Mouse (Mus musculus): ENCODE data around the gene Lzts3. TPM values are rescaled to one million over a fixed set of nuclear protein-coding genes. Genes with fewer than 3 reads are reported as not detected.
A peak's percentile ranks its signal among the peaks of the same experiment; 100 is the strongest.
"Not testable (repeated sequence)": the region's sequence is repeated elsewhere in the genome, so short reads cannot be mapped to it uniquely, and the experiment has no call there.

Gene Lzts3
- polyA plus RNA-seq, 2 experiments = 1.4 to 14.6 TPM

- no peaks in the 10 kb centered on the region for H3K4me1 ChIP-seq (ENCODE audit: control insufficient read depth, insufficient read depth, low read length)
- DNase-seq (ENCODE audit: low spot score) = no peak
- peaks cover 65% of the 10 kb centered on the region for H3K36me3 ChIP-seq (ENCODE audit: control insufficient read depth, insufficient read depth, low read length)
- H3K9ac ChIP-seq (ENCODE audit: low read depth, low read length, severe bottlenecking) = no peak overlapping the region
- no peak for TF ChIP-seq POLR2A (IDR thresholded peaks at IDR 0.05; ENCODE audit: borderline replicate concordance, extremely low read depth, insufficient read depth, insufficient read length)
- H3K27ac ChIP-seq (replicated peaks; ENCODE audit: low read depth, low read length) = no peak overlapping the region
- no peak overlapping the region for H3K4me3 ChIP-seq (replicated peaks; ENCODE audit: low read length)
- H3K27me3 ChIP-seq (ENCODE audit: control insufficient read depth, insufficient read depth, low read length) = no peaks in the 10 kb centered on the region
- ATAC-seq (ENCODE audit: low FRiP score, low read depth) = no peak
- WGBS = 83% methylated on average over 2 of the region's 2 CpGs
- H3K9me3 ChIP-seq (ENCODE audit: control insufficient read depth, low read length) = no peaks in the 10 kb centered on the region
- H3K4me2 ChIP-seq (replicated peaks; ENCODE audit: low read depth, low read length, severe bottlenecking) = no peak overlapping the region
Observed at GRCm38 (mm10) chr2:130653303-130653702, 10.7 kb upstream of the Lzts3 start.

GRCm38 (mm10) chr2:130649028-130649427 is 6.4 kb upstream of the Lzts3 start:
- not testable (repeated sequence) for DNase-seq (ENCODE audit: low spot score); H3K9ac ChIP-seq (ENCODE audit: low read depth, low read length, severe bottlenecking); H3K27me3 ChIP-seq (ENCODE audit: control insufficient read depth, insufficient read depth, low read length); ATAC-seq (ENCODE audit: low FRiP score, low read depth); H3K4me2 ChIP-seq (replicated peaks; ENCODE audit: low read depth, low read length, severe bottlenecking); H3K4me3 ChIP-seq (replicated peaks; ENCODE audit: low read length); H3K4me1 ChIP-seq (ENCODE audit: control insufficient read depth, insufficient read depth, low read length); H3K27ac ChIP-seq (replicated peaks; ENCODE audit: low read depth, low read length); H3K9me3 ChIP-seq (ENCODE audit: control insufficient read depth, low read length)
- 81% methylated on average over 6 of the region's 6 CpGs for WGBS
- peaks cover 24% of the 10 kb centered on the region for H3K36me3 ChIP-seq (ENCODE audit: control insufficient read depth, insufficient read depth, low read length)

- Histone ChIP-seq H3K36me3 (ENCODE audit: control insufficient read depth, insufficient read depth, low read length) (peaks cover 2% of the 10 kb centered on the region; the same call in 1 of the 2 replicates), H3K27ac (replicated peaks; ENCODE audit: low read depth, low read length) (no peak overlapping the region), H3K4me2 (replicated peaks; ENCODE audit: low read depth, low read length, severe bottlenecking) (no peak overlapping the region), H3K27me3 (ENCODE audit: control insufficient read depth, insufficient read depth, low read length) (no peaks in the 10 kb centered on the region), H3K9ac (ENCODE audit: low read depth, low read length, severe bottlenecking) (no peak overlapping the region), H3K9me3 (ENCODE audit: control insufficient read depth, low read length) (no peaks in the 10 kb centered on the region), H3K4me3 (replicated peaks; ENCODE audit: low read length) (no peak overlapping the region), H3K4me1 (ENCODE audit: control insufficient read depth, insufficient read depth, low read length) (peaks cover 11% of the 10 kb centered on the region; the same call in 1 of the 2 replicates)
- ATAC-seq (ENCODE audit: low FRiP score, low read depth) (no peak), DNase-seq (ENCODE audit: low spot score) (no peak)
- TF ChIP-seq POLR2A (IDR thresholded peaks at IDR 0.05; ENCODE audit: borderline replicate concordance, extremely low read depth, insufficient read depth, insufficient read length) = no peak
- 83% methylated on average over 4 of the region's 4 CpGs for WGBS
Observed at GRCm38 (mm10) chr2:130645198-130645597, 2.6 kb upstream of the Lzts3 start.

- Histone ChIP-seq H3K27me3 (ENCODE audit: control insufficient read depth, insufficient read depth, low read length) (peaks cover 3% of the 10 kb centered on the region; the same call in 1 of the 2 replicates), H3K9ac (ENCODE audit: low read depth, low read length, severe bottlenecking) (peak overlapping the region; percentile 68), H3K4me2 (replicated peaks; ENCODE audit: low read depth, low read length, severe bottlenecking) (peak overlapping the region; percentile 97), H3K4me1 (ENCODE audit: control insufficient read depth, insufficient read depth, low read length) (peaks cover 11% of the 10 kb centered on the region; the same call in 1 of the 2 replicates), H3K9me3 (ENCODE audit: control insufficient read depth, low read length) (no peaks in the 10 kb centered on the region), H3K36me3 (ENCODE audit: control insufficient read depth, insufficient read depth, low read length) (no peaks in the 10 kb centered on the region), H3K27ac (replicated peaks; ENCODE audit: low read depth, low read length) (0 out of 2 replicates have a peak overlapping the region, but pooled peaks have one; percentile 38), H3K4me3 (replicated peaks; ENCODE audit: low read length) (peak overlapping the region; percentile 71)
- no peak for TF ChIP-seq POLR2A (IDR thresholded peaks at IDR 0.05; ENCODE audit: borderline replicate concordance, extremely low read depth, insufficient read depth, insufficient read length)
- peak; percentile 70; the same call in 1 of the 2 replicates for ATAC-seq (ENCODE audit: low FRiP score, low read depth)
- DNase-seq (ENCODE audit: low spot score) = no peak
- WGBS = 0% methylated on average over 19 of the region's 27 CpGs
Observed at GRCm38 (mm10) chr2:130642197-130642660, 374 bp downstream of the Lzts3 start.

GRCm38 (mm10) chr2:130641351-130642025 is 1.1 kb downstream of the Lzts3 start:
- WGBS = 46% methylated on average over 6 of the region's 6 CpGs
- no peak for TF ChIP-seq POLR2A (IDR thresholded peaks at IDR 0.05; ENCODE audit: borderline replicate concordance, extremely low read depth, insufficient read depth, insufficient read length)
- no peaks in the 10 kb centered on the region for H3K9me3 ChIP-seq (ENCODE audit: control insufficient read depth, low read length)
- peaks cover 11% of the 10 kb centered on the region; the same call in 1 of the 2 replicates for H3K27me3 ChIP-seq (ENCODE audit: control insufficient read depth, insufficient read depth, low read length)
- ATAC-seq (ENCODE audit: low FRiP score, low read depth) (no peak), DNase-seq (ENCODE audit: low spot score) (no peak)
- no peak overlapping the region for H3K9ac ChIP-seq (ENCODE audit: low read depth, low read length, severe bottlenecking)
- peak overlapping the region; percentile 97 for H3K4me2 ChIP-seq (replicated peaks; ENCODE audit: low read depth, low read length, severe bottlenecking)
- H3K4me3 ChIP-seq (replicated peaks; ENCODE audit: low read length) = peak overlapping the region; percentile 71
- H3K27ac ChIP-seq (replicated peaks; ENCODE audit: low read depth, low read length) = no peak overlapping the region
- peaks cover 11% of the 10 kb centered on the region; the same call in 1 of the 2 replicates for H3K4me1 ChIP-seq (ENCODE audit: control insufficient read depth, insufficient read depth, low read length)
- H3K36me3 ChIP-seq (ENCODE audit: control insufficient read depth, insufficient read depth, low read length) = no peaks in the 10 kb centered on the region; the same call in 1 of the 2 replicates

Data from limb, embryonic 14.5 days (tissue).